Mouse (Mus musculus) adipose tissue, adult 10 weeks (tissue): ENCODE results near the gene Gar1. TPM values are rescaled to one million over a fixed set of nuclear protein-coding genes. Genes with fewer than 3 reads are reported as not detected.

Experiments
- polyA plus RNA-seq: library from polyadenylated mRNA; stranded (reverse); fragments of 350-450 nt; fragmentation: Illumina TruSeq; extraction: RNeasy Lipid Tissue Mini Kit (QIAGEN cat#74804); gene quantifications from one replicate; pipeline ENCODE4 v1.2.3, GENCODE M21; 2014; ENCODE audit warnings: low read depth, low replicate concordance

Gar1 gene
- 42.4 TPM for polyA plus RNA-seq

DNA sequence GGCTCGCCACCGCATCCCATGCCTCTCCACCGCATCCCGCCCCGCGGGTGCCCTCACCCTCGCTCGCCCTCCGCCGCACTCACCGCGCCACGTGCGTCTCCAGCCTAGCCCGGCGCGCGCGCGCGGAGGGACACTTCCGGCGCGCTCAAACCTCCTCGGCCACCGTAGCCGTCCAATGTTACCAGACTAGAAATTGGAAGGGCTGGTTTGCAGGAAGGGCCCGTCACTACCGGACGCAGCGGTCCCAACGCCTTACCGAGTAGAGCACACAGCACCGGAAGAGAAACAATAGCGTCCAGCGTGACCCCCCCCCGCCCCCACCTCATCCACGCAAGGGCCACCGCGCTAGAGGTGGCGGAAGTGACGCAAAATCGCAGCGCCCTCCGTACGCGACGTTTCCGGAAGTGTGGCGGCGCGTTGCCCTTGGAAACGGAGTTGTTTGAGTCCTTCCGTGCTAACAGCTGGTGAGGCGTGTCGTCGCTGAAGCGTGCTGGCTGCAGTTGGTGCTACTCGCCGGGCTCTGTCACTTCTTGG is at the start of gene Gar1:
TSS of gene Gar1 (minus strand) at position 362 of the 534 bp plus-strand sequence.

DNA sequence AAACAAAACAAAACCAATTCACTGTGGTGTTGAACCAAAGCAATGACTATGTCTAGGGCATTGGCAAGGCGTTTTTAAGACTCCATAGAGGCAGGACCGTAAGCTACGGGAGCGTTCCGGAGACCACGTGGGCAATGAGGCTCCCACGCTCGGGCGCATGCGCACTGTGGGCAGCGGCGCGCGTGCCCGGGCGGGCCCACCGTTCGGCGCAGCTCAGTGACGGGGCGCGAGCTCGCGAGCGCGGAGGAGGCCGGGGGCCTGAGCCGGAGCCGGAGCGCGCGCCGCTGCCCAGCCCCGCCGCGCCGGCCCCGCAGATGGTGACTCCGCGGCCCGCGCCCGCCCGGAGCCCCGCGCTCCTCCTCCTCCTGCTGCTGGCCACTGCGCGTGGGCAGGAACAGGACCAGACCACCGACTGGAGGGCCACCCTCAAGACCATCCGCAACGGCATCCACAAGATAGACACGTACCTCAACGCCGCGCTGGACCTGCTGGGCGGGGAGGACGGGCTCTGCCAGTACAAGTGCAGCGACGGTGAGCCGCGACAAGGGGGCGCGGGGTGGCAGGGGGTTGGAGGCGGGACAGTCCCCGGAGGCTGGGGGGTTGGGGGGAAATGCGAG is 47.3 kb upstream of the Gar1 start, which contains the start of gene Pla2g12a:
TSS of gene Pla2g12a (plus strand) at position 202 of the 617 bp plus-strand sequence.

GRCm38 (mm10) chr3:129835388-129835934 is 4.3 kb upstream of the Gar1 start, which contains the start of gene Cfi:
Cfi (plus strand) TSS chr3:129835884.

DNA sequence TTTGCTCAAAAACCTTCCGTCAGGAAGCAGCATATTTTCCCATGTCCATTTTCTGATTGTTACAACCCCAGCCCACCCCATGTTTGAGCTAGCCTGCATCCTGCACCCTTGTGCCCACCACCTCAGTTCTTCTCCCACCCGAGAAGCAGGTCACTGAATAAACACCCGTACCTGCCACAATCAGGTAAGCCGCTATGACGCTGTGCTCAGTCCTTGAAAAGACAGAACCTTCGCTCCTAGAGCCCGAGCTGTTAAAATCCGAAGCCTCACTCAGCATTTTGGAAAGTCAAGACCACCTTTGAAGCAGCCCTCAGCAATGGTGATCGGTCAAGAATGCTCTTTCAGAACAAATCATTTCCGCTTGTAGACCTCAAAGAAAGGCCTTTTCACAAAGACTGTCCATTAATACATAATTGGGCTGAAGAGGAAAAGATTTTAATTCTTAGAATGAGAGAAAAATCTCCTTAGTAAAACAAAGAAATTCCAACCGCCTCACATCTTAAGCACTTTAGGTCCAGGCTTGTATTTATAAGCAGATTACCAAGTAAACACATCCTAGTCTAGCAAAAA is 8.9 kb downstream of the Gar1 start, which contains the start of gene Rrh:
TSS of gene Rrh (minus strand) at position 382 of the 570 bp plus-strand sequence.

DNA sequence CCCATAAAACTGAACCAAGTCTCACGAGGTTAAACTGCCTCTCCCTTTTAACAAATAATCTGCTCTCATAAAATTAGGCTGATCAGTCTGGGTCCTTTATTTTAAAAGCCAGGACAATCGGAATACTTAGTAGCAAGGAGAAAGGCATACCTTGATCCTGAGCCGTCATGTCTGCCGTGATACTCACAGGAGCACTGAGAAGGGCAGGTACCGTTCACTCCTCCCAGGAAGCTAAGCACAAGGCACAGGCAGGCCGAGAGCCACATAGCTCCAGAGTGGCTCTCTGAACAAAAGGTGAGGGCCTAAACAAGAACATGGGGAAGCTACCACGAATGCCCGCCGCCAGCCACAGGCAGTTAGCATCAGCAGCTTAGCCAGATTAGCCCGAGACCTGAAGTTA is 27.4 kb downstream of the Gar1 start, which contains the start of gene Lrit3:
TSS of gene Lrit3 (minus strand) at position 266 of the 400 bp plus-strand sequence.

Other genes with a start within 250 kb of the Gar1 start
- gene Egf, start 76.1 kb downstream of the Gar1 start, polyA plus RNA-seq, result 19.2 TPM
- not detected for gene Lrit3, start 27.4 kb downstream of the Gar1 start, polyA plus RNA-seq
- not detected for gene Rrh, start 8.8 kb downstream of the Gar1 start, polyA plus RNA-seq
- gene Cfi, start 4.5 kb upstream of the Gar1 start, polyA plus RNA-seq, result 7.4 TPM
- gene Pla2g12a, start 47.2 kb upstream of the Gar1 start, polyA plus RNA-seq, result 105 TPM
- 26.2 TPM for gene Casp6, start 70.0 kb upstream of the Gar1 start, polyA plus RNA-seq
- gene Mcub, start 138.8 kb upstream of the Gar1 start, polyA plus RNA-seq, result 6.9 TPM
- gene Sec24b, start 230.2 kb upstream of the Gar1 start, polyA plus RNA-seq, result 49.0 TPM